7 mouse cellular contexts compared by ENCODE assay signal in genomic region chr9:61946623-61947401, GRCm38 (mm10). TPM values are rescaled to one million over a fixed set of nuclear protein-coding genes. Genes with fewer than 3 reads are reported as not detected.
A peak's percentile ranks its signal among the peaks of the same experiment; 100 is the strongest.
DNase-seq lines count a peak whose midpoint lies in the region; ATAC-seq and TF ChIP-seq lines count a peak whose summit lies in the region.

Gene Kif23 (minus strand): TSS chr9:61946774.

- peak within 1 kb of the TSS; percentile 76 for H3K4me3 ChIP-seq in intestine, postnatal 0 days (ENCODE audit: low read depth, low read length)
- H3K4me3 ChIP-seq in midbrain, embryonic 12.5 days = peak within 1 kb of the TSS; percentile 64
- H3K4me3 ChIP-seq in small intestine, adult 2 months (ENCODE audit: low read depth, low read length) = peak within 1 kb of the TSS; percentile 87

- intact Hi-C loops in left cerebral cortex, postnatal 4 days (cut with DNase I) = loop anchor here (5.0 kb wide), 1 partner anchor 295 kb away; no protein-coding TSS in a partner anchor

- TF ChIP-seq POLR2A in small intestine, adult 2 months (IDR thresholded peaks at IDR 0.05; ENCODE audit: low read depth, low read length) = peak; percentile 44; the same call in 1 of the 2 replicates

- H3K4me1 ChIP-seq in intestine, postnatal 0 days (replicated peaks; ENCODE audit: control insufficient read depth, insufficient read depth, low read length) = peaks cover 5% of the 10 kb centered on the region; the same call in 1 of the 2 replicates
- peaks cover 23% of the 10 kb centered on the region for H3K4me1 ChIP-seq in midbrain, embryonic 12.5 days
- H3K4me1 ChIP-seq in small intestine, adult 2 months (ENCODE audit: control insufficient read depth, insufficient read depth, insufficient read length, low read length) = peaks cover 3% of the 10 kb centered on the region

- peak within 1 kb of the TSS; percentile 35 for H3K27ac ChIP-seq in intestine, postnatal 0 days (ENCODE audit: low read depth, low read length)
- peak within 1 kb of the TSS; percentile 78 for H3K27ac ChIP-seq in midbrain, embryonic 12.5 days (replicated peaks)
- peak within 1 kb of the TSS; percentile 74 for H3K27ac ChIP-seq in small intestine, adult 2 months (ENCODE audit: insufficient read depth, low read depth, low read length)

- peak within 1 kb of the TSS; percentile 99 for H3K4me2 ChIP-seq in intestine, postnatal 0 days (replicated peaks; ENCODE audit: low read depth)
- peak within 1 kb of the TSS; percentile 81 for H3K4me2 ChIP-seq in midbrain, embryonic 12.5 days (replicated peaks)

- peak; percentile 93 for DNase-seq in adrenal gland, adult 8-10 months
- peak; percentile 99 for DNase-seq in embryo, embryonic 9.5 days (ENCODE audit: extremely low spot score)
- peak; percentile 23 for DNase-seq in gonadal fat pad, adult 2 months (ENCODE audit: low read depth)
- peak; percentile 99 for DNase-seq in left cerebral cortex, postnatal 4 days

- peak; percentile 91 for TF ChIP-seq CTCF in intestine, postnatal 0 days (IDR thresholded peaks at IDR 0.05; ENCODE audit: low read depth)
- peak; percentile 83 for TF ChIP-seq CTCF in small intestine, adult 2 months (IDR thresholded peaks at IDR 0.05; ENCODE audit: extremely low read depth, insufficient read length, insufficient replicate concordance, low read depth, low read length)

- peak; percentile 90 for ATAC-seq in intestine, postnatal 0 days
- peak; percentile 93 for ATAC-seq in midbrain, embryonic 12.5 days (ENCODE audit: low FRiP score, low read depth)

- H3K36me3 ChIP-seq in intestine, postnatal 0 days (ENCODE audit: control insufficient read depth, insufficient read depth) = no peaks in the 10 kb centered on the region
- H3K36me3 ChIP-seq in midbrain, embryonic 12.5 days = no peaks in the 10 kb centered on the region; the same call in 1 of the 2 replicates
- peaks cover 4% of the 10 kb centered on the region; the same call in 1 of the 2 replicates for H3K36me3 ChIP-seq in small intestine, adult 2 months (ENCODE audit: control insufficient read depth, insufficient read depth, low read length)

- H3K27me3 ChIP-seq in intestine, postnatal 0 days (replicated peaks; ENCODE audit: control insufficient read depth, insufficient read depth, low read length) = no peaks in the 10 kb centered on the region
- no peaks in the 10 kb centered on the region for H3K27me3 ChIP-seq in midbrain, embryonic 12.5 days
- H3K27me3 ChIP-seq in small intestine, adult 2 months (ENCODE audit: control insufficient read depth, insufficient read depth, low read length) = no peaks in the 10 kb centered on the region

- under 1% methylated on average over 44 of the region's 44 CpGs for WGBS in intestine, postnatal 0 days
- under 1% methylated on average over 43 of the region's 44 CpGs for WGBS in midbrain, embryonic 12.5 days
- under 1% methylated on average over 44 of the region's 44 CpGs for WGBS in small intestine, adult 2 months

- H3K9me3 ChIP-seq in intestine, postnatal 0 days (ENCODE audit: control insufficient read depth) = no peaks in the 10 kb centered on the region
- H3K9me3 ChIP-seq in midbrain, embryonic 12.5 days = no peaks in the 10 kb centered on the region

- peak within 1 kb of the TSS; percentile 48 for H3K9ac ChIP-seq in intestine, postnatal 0 days (ENCODE audit: low read depth, low read length)
- H3K9ac ChIP-seq in midbrain, embryonic 12.5 days (replicated peaks) = peak within 1 kb of the TSS; percentile 81

RNA-seq across cellular contexts. Expression of gene Kif23, which starts in this region (rescaled TPM):
- 1 to 10 TPM; 2.3 to 3.8 (median 3.7) TPM for total RNA-seq in adrenal gland, adult 8-10 months (2022)
- 0.92 and 1.3 TPM in 2 replicates for polyA plus RNA-seq in gonadal fat pad, adult 2 months (2012; rRNA removed)
- 14.8 and 16.2 TPM in 2 replicates for polyA plus RNA-seq in intestine, postnatal 0 days (2015; fragmentation: Nextera tagmentation; extraction: Ambion mirVana)
- total RNA-seq in left cerebral cortex, postnatal 4 days (2021) = 10 to 100 TPM; 11.2 to 13.1 TPM
- 87.7 and 90.2 TPM in 2 replicates for polyA plus RNA-seq in midbrain, embryonic 12.5 days (2016; fragmentation: Nextera tagmentation; extraction: Ambion mirVana)
- polyA plus RNA-seq in small intestine, adult 2 months (2012; rRNA removed) = 2.3 and 6.5 TPM in 2 replicates

Comparison
In these comparisons a context has a peak if more than half of its experiments do, and no peak if none do; other contexts are left out.
1. Peak in every context shown above with its lines: DNase-seq, ATAC-seq, H3K4me3 ChIP-seq and H3K27ac ChIP-seq.
2. DNase-seq: peak in every context shown above with its lines; median percentile 99 in embryo, embryonic 9.5 days; 99 in left cerebral cortex, postnatal 4 days; 93 in adrenal gland, adult 8-10 months; 23 in gonadal fat pad, adult 2 months.